Mouse (Mus musculus): ENCODE measurements around the gene Eef1akmt3. TPM values are rescaled to one million over a fixed set of nuclear protein-coding genes. Genes with fewer than 3 reads are reported as not detected.

The Eef1akmt3 gene
- polyA plus RNA-seq (2012; fragmentation: generic; extraction: Trizol) = 0.11 TPM

DNA sequence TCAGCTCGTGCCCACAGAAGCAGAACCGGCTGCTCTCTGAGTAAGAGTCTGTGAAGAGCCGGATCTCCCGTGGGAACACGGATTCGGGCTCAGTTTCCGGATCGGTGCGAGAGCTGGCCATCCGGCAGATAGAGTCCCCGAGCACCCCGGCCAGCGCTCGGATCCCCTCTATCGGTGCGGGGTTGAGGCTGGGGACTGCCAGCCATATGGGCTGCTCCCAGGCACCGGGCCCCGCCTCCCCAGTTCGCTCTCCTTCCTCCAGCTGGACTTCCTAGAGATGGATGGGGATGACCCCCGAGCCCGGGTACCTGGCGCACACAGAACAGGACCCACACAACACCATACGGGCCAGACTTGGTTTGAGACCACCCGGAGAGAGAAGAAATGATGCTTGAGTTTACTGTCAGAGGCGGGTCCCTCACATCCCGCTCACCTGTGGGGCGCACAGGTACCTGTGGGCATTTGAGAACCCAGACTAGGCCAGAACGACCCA lies at the start of gene Eef1akmt3, which contains the start of gene Mettl1:
Gene Eef1akmt3, minus strand, starts transcription at position 240 of the 493 bp plus-strand sequence.
Gene Mettl1, plus strand, starts transcription at position 141 of the 493 bp plus-strand sequence.
- Histone ChIP-seq H3K27me3 (ENCODE audit: control insufficient read depth, insufficient read depth, insufficient read length) (no peaks in the 10 kb centered on the region), H3ac (ENCODE audit: control insufficient read depth, insufficient read length) (peak within 1 kb of the TSS; percentile 36), H3K4me2 (ENCODE audit: low read depth) (peak within 1 kb of the TSS; percentile 97), H3K79me2 (ENCODE audit: control insufficient read depth, insufficient read depth) (peaks cover 4% of the 10 kb centered on the region), H3K36me3 (ENCODE audit: control insufficient read depth, insufficient read depth) (no peaks in the 10 kb centered on the region), H3K4me3 (peak within 1 kb of the TSS; percentile 92)
- TF ChIP-seq POLR2AphosphoS2 (IDR thresholded peaks at IDR 0.05; ENCODE audit: insufficient read length, low read depth) (no peak), E2F4 (IDR thresholded peaks at IDR 0.05; ENCODE audit: insufficient read depth) (no peak), MAX (IDR thresholded peaks at IDR 0.05; ENCODE audit: low read depth) (no peak), TCF3 (IDR thresholded peaks at IDR 0.05; ENCODE audit: insufficient read length, low read depth) (no peak), REST (IDR thresholded peaks at IDR 0.05; ENCODE audit: insufficient read depth, insufficient read length) (no peak), USF1 (IDR thresholded peaks at IDR 0.05; ENCODE audit: low read depth) (no peak), SRF (IDR thresholded peaks at IDR 0.05; ENCODE audit: control insufficient read depth, insufficient read length, low read depth) (no peak), CEBPB (IDR thresholded peaks at IDR 0.05; ENCODE audit: insufficient read depth, poor library complexity, severe bottlenecking) (no peak), POLR2A (IDR thresholded peaks at IDR 0.05; ENCODE audit: insufficient read length, low read depth) (no peak), MYOD1 (IDR thresholded peaks at IDR 0.05; ENCODE audit: control insufficient read depth in 1 of 3, insufficient read length in 2 of 3, low read depth in 2 of 3) (no peak), TCF12 (IDR thresholded peaks at IDR 0.05; ENCODE audit: insufficient read depth, poor library complexity, severe bottlenecking) (no peak), MYOG (IDR thresholded peaks at IDR 0.05; ENCODE audit: control insufficient read depth in 1 of 3, insufficient read depth in 1 of 3, insufficient read length in 2 of 3, low read depth in 2 of 3) (no peak)

GRCm38 (mm10) chr10:127090560-127091411 lies 49.5 kb upstream of the Eef1akmt3 start:
- H3K79me2 ChIP-seq (ENCODE audit: control insufficient read depth, insufficient read depth) = no peaks in the 10 kb centered on the region
- TF ChIP-seq MYOG (IDR thresholded peaks at IDR 0.05; ENCODE audit: control insufficient read depth in 1 of 3, insufficient read depth in 1 of 3, insufficient read length in 2 of 3, low read depth in 2 of 3) = peak; percentile 0 to 75 (median 7)
- TF ChIP-seq MYOD1 (IDR thresholded peaks at IDR 0.05; ENCODE audit: control insufficient read depth in 1 of 3, insufficient read length in 2 of 3, low read depth in 2 of 3) = peak in 2 of 3 experiments; percentile 69 to 77
- TF ChIP-seq CEBPB (IDR thresholded peaks at IDR 0.05; ENCODE audit: insufficient read depth, poor library complexity, severe bottlenecking) = no peak
- TF ChIP-seq USF1 (IDR thresholded peaks at IDR 0.05; ENCODE audit: low read depth) = no peak
- TF ChIP-seq SRF (IDR thresholded peaks at IDR 0.05; ENCODE audit: control insufficient read depth, insufficient read length, low read depth) = no peak
- no peak for TF ChIP-seq TCF12 (IDR thresholded peaks at IDR 0.05; ENCODE audit: insufficient read depth, poor library complexity, severe bottlenecking)
- no peak for TF ChIP-seq POLR2A (IDR thresholded peaks at IDR 0.05; ENCODE audit: insufficient read length, low read depth)
- peak; percentile 99 for TF ChIP-seq REST (IDR thresholded peaks at IDR 0.05; ENCODE audit: insufficient read depth, insufficient read length)
- no peak for TF ChIP-seq POLR2AphosphoS2 (IDR thresholded peaks at IDR 0.05; ENCODE audit: insufficient read length, low read depth)
- H3K4me3 ChIP-seq = no peak overlapping the region
- no peaks in the 10 kb centered on the region for H3K27me3 ChIP-seq (ENCODE audit: control insufficient read depth, insufficient read depth, insufficient read length)
- no peak overlapping the region for H3ac ChIP-seq (ENCODE audit: control insufficient read depth, insufficient read length)
- no peaks in the 10 kb centered on the region for H3K36me3 ChIP-seq (ENCODE audit: control insufficient read depth, insufficient read depth)
- peak overlapping the region; percentile 98 for H3K4me2 ChIP-seq (ENCODE audit: low read depth)

- Histone ChIP-seq H3K4me3 (no peak overlapping the region), H3K36me3 (ENCODE audit: control insufficient read depth, insufficient read depth) (no peaks in the 10 kb centered on the region), H3K27me3 (ENCODE audit: control insufficient read depth, insufficient read depth, insufficient read length) (no peaks in the 10 kb centered on the region), H3K4me2 (ENCODE audit: low read depth) (no peak overlapping the region), H3K79me2 (ENCODE audit: control insufficient read depth, insufficient read depth) (no peaks in the 10 kb centered on the region), H3ac (ENCODE audit: control insufficient read depth, insufficient read length) (no peak overlapping the region)
- TF ChIP-seq MYOG (IDR thresholded peaks at IDR 0.05; ENCODE audit: control insufficient read depth in 1 of 3, insufficient read depth in 1 of 3, insufficient read length in 2 of 3, low read depth in 2 of 3) = no peak
- no peak for TF ChIP-seq CEBPB (IDR thresholded peaks at IDR 0.05; ENCODE audit: insufficient read depth, poor library complexity, severe bottlenecking)
- no peak for TF ChIP-seq TCF12 (IDR thresholded peaks at IDR 0.05; ENCODE audit: insufficient read depth, poor library complexity, severe bottlenecking)
- TF ChIP-seq POLR2A (IDR thresholded peaks at IDR 0.05; ENCODE audit: insufficient read length, low read depth) = no peak
- TF ChIP-seq TCF3 (IDR thresholded peaks at IDR 0.05; ENCODE audit: insufficient read length, low read depth) = no peak
- no peak for TF ChIP-seq MAX (IDR thresholded peaks at IDR 0.05; ENCODE audit: low read depth)
- no peak for TF ChIP-seq SRF (IDR thresholded peaks at IDR 0.05; ENCODE audit: control insufficient read depth, insufficient read length, low read depth)
- no peak for TF ChIP-seq REST (IDR thresholded peaks at IDR 0.05; ENCODE audit: insufficient read depth, insufficient read length)
- no peak for TF ChIP-seq POLR2AphosphoS2 (IDR thresholded peaks at IDR 0.05; ENCODE audit: insufficient read length, low read depth)
- TF ChIP-seq MYOD1 (IDR thresholded peaks at IDR 0.05; ENCODE audit: control insufficient read depth in 1 of 3, insufficient read length in 2 of 3, low read depth in 2 of 3) = no peak
- no peak for TF ChIP-seq E2F4 (IDR thresholded peaks at IDR 0.05; ENCODE audit: insufficient read depth)
- no peak for TF ChIP-seq USF1 (IDR thresholded peaks at IDR 0.05; ENCODE audit: low read depth)
These were observed 44.3 kb upstream of the Eef1akmt3 start for GRCm38 (mm10) chr10:127085633-127086032.

- TF ChIP-seq TCF12 (IDR thresholded peaks at IDR 0.05; ENCODE audit: insufficient read depth, poor library complexity, severe bottlenecking) = no peak
- no peak for TF ChIP-seq USF1 (IDR thresholded peaks at IDR 0.05; ENCODE audit: low read depth)
- no peak for TF ChIP-seq CEBPB (IDR thresholded peaks at IDR 0.05; ENCODE audit: insufficient read depth, poor library complexity, severe bottlenecking)
- TF ChIP-seq SRF (IDR thresholded peaks at IDR 0.05; ENCODE audit: control insufficient read depth, insufficient read length, low read depth) = no peak
- no peak for TF ChIP-seq MYOD1 (IDR thresholded peaks at IDR 0.05; ENCODE audit: control insufficient read depth in 1 of 3, insufficient read length in 2 of 3, low read depth in 2 of 3)
- TF ChIP-seq POLR2A (IDR thresholded peaks at IDR 0.05; ENCODE audit: insufficient read length, low read depth) = no peak
- TF ChIP-seq E2F4 (IDR thresholded peaks at IDR 0.05; ENCODE audit: insufficient read depth) = no peak
- no peak for TF ChIP-seq TCF3 (IDR thresholded peaks at IDR 0.05; ENCODE audit: insufficient read length, low read depth)
- no peak for TF ChIP-seq POLR2AphosphoS2 (IDR thresholded peaks at IDR 0.05; ENCODE audit: insufficient read length, low read depth)
- no peak for TF ChIP-seq REST (IDR thresholded peaks at IDR 0.05; ENCODE audit: insufficient read depth, insufficient read length)
- no peak for TF ChIP-seq MAX (IDR thresholded peaks at IDR 0.05; ENCODE audit: low read depth)
- no peak for TF ChIP-seq MYOG (IDR thresholded peaks at IDR 0.05; ENCODE audit: control insufficient read depth in 1 of 3, insufficient read depth in 1 of 3, insufficient read length in 2 of 3, low read depth in 2 of 3)
- Histone ChIP-seq H3K4me2 (ENCODE audit: low read depth) (no peak overlapping the region), H3K36me3 (ENCODE audit: control insufficient read depth, insufficient read depth) (no peaks in the 10 kb centered on the region), H3K4me3 (no peak overlapping the region), H3K27me3 (ENCODE audit: control insufficient read depth, insufficient read depth, insufficient read length) (no peaks in the 10 kb centered on the region), H3ac (ENCODE audit: control insufficient read depth, insufficient read length) (no peak overlapping the region), H3K79me2 (ENCODE audit: control insufficient read depth, insufficient read depth) (no peaks in the 10 kb centered on the region)
These were observed 43.7 kb upstream of the Eef1akmt3 start for GRCm38 (mm10) chr10:127085052-127085451.
